Mouse (Mus musculus) limb, embryonic 14.5 days (tissue): ENCODE measurements around the gene Kmt2a. TPM values are rescaled to one million over a fixed set of nuclear protein-coding genes. Genes with fewer than 3 reads are reported as not detected.
A peak's percentile ranks its signal among the peaks of the same experiment; 100 is the strongest.

Source experiments
- ATAC-seq: fragments of 200-750 bp; cut with Nextera tagmentation; 2 replicates; pipeline ENCODE4 v1.8.0; 2017; ENCODE audit warnings: low read depth, moderate number of reproducible peaks, moderate TSS enrichment; ENCODE audit not compliant: low FRiP score
- DNase-seq: peaks from one replicate; pipeline ENCODE4 v3.0.0-alpha.2; 2015; ENCODE audit warnings: low spot score
- H3K27ac ChIP-seq: fragments of 300-500 bp; sonication (generic); replicated peaks from 2 replicates; pipeline ENCODE4 v1.5.1; 2014; ENCODE audit warnings: low read depth, mild to moderate bottlenecking, low read length, moderate library complexity, mixed read lengths
- H3K27me3 ChIP-seq: fragments of 300-500 bp; sonication (generic); 2 replicates; pipeline ENCODE4 v1.6.1; 2014; ENCODE audit warnings: low read length, mixed read lengths; ENCODE audit not compliant: control insufficient read depth, insufficient read depth
- H3K36me3 ChIP-seq: fragments of 300-500 bp; sonication (generic); 2 replicates; pipeline ENCODE4 v1.6.1; 2014; ENCODE audit warnings: mild to moderate bottlenecking, low read length, moderate library complexity, mixed read lengths; ENCODE audit not compliant: control insufficient read depth, insufficient read depth
- H3K4me1 ChIP-seq: fragments of 300-500 bp; sonication (generic); 2 replicates; pipeline ENCODE4 v1.6.1; 2014; ENCODE audit warnings: antibody characterized with exemption, low read length, mixed read lengths; ENCODE audit not compliant: control insufficient read depth, insufficient read depth
- H3K4me2 ChIP-seq: fragments of 300-500 bp; sonication (generic); replicated peaks from 2 replicates; pipeline ENCODE4 v1.6.1; 2014; ENCODE audit warnings: low read depth, mild to moderate bottlenecking, low read length, moderate library complexity; ENCODE audit not compliant: severe bottlenecking
- H3K4me3 ChIP-seq: fragments of 300-500 bp; sonication (generic); replicated peaks from 2 replicates; pipeline ENCODE4 v1.5.1; 2014; ENCODE audit warnings: low read length
- H3K9ac ChIP-seq: fragments of 300-500 bp; sonication (generic); 2 replicates; pipeline ENCODE4 v1.6.1; 2014; ENCODE audit warnings: mild to moderate bottlenecking, low read depth, low read length, moderate library complexity; ENCODE audit not compliant: severe bottlenecking
- H3K9me3 ChIP-seq: fragments of 300-500 bp; sonication (generic); 2 replicates; pipeline ENCODE4 v1.6.1; 2016; ENCODE audit warnings: low read length; ENCODE audit not compliant: control insufficient read depth
- POLR2A ChIP-seq: fragments of 200-500 bp; IDR thresholded peaks from 2 replicates; pipeline ENCODE4 v1.8.0; 2012; ENCODE audit warnings: inconsistent platforms, mild to moderate bottlenecking, moderate library complexity, borderline replicate concordance; ENCODE audit not compliant: insufficient read depth, insufficient read length; ENCODE audit errors: extremely low read depth
- WGBS: fragments of 180-500 bp; shearing (Covaris S2); extraction: QIAGEN DNeasy Blood & Tissue Kit; methylation state at CpG from one replicate; pipeline ENCODE4 v1.1.7; 2014; 5-methylcytosine and 5-hydroxymethylcytosine counted together
- polyA plus RNA-seq, 2 experiments: library from polyadenylated mRNA; depleted of rRNA in 1 of 2; stranded (reverse) in 1 of 2; unstranded in 1 of 2; fragments of >200 nt; fragmentation: Nextera tagmentation in 1 of 2; extraction: Ambion mirVana in 1 of 2; gene quantifications; 2 replicates each; pipeline versions ENCODE4 v1.2.1 to v1.2.3; 2012 to 2014

Gene Kmt2a
- polyA plus RNA-seq, 2 experiments: 16.8 to 21.7 TPM

DNA sequence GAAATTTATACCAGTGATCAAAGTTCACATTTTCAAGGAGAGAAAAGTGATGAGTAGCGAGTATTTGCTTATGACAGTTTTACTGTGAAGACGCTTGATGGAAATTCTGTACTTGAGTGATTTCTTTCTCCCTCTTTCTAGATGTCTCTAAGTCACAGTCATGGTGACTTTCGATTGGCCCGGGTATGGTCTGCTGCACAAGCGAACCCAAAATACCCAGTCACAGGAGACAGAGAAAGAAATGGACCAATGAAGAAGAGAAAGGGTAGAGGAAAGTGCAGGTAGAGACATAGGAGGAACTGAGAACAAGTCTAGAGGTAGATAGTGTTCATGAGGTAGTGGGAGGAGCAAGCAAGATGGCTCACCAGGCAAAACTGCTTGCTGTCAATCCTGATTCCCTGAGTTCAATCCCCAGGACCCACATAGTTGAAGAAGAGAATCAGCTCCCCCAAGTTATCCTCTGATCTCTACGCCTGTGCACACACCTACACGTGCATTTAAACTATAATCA is 7.1 kb upstream of the Kmt2a start:
- 85% methylated on average over 7 of the region's 7 CpGs for WGBS
- Histone ChIP-seq H3K4me3 (no peak overlapping the region), H3K27ac (no peak overlapping the region), H3K36me3 (no peaks in the 10 kb centered on the region), H3K9me3 (no peaks in the 10 kb centered on the region), H3K27me3 (no peaks in the 10 kb centered on the region), H3K4me1 (peaks cover 3% of the 10 kb centered on the region; the same call in 1 of the 2 replicates), H3K9ac (no peak overlapping the region), H3K4me2 (no peak overlapping the region)
- ATAC-seq (no peak), DNase-seq (no peak)
- TF ChIP-seq POLR2A: no peak

DNA sequence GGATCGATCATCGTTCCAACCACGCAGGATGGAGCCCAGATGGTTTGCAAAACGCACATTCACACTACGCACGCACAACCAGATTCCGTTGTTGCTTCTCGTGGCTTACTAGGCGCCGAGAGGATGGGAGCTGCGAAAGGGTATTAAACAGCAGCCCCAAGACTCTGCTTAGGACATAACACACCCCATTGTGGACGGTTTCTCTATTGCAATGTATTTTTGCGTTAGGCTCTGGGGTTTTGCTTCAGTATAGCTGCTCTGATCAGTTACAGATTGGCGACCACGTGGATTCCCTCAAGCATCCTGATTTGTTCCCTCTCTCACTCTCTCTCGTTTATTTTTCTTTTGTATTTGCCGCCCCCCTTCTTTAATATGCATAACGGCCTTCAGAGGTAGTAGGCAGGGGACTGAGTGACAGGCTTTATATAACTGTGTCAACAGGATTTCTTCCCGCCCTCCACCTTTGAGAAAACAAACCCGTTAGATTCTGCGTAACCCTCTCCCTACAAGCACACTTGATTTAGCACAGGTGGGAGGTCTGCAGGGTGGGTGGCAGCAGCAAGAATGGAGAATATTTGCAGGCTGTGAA is 2.0 kb upstream of the Kmt2a start:
- under 1% methylated on average over 21 of the region's 21 CpGs for WGBS
- no peak for TF ChIP-seq POLR2A
- Histone ChIP-seq H3K4me2 (peak overlapping the region; percentile 95), H3K9ac (peak overlapping the region; percentile 89; the same call in 1 of the 2 replicates), H3K9me3 (no peaks in the 10 kb centered on the region), H3K36me3 (no peaks in the 10 kb centered on the region), H3K4me3 (peak overlapping the region; percentile 77), H3K4me1 (peaks cover 19% of the 10 kb centered on the region), H3K27me3 (no peaks in the 10 kb centered on the region), H3K27ac (peak overlapping the region; percentile 97)
- no peak for ATAC-seq
- peak; percentile 52 for DNase-seq

- ATAC-seq (peak; percentile 38), DNase-seq (peak; percentile 77)
- TF ChIP-seq POLR2A: no peak
- Histone ChIP-seq H3K36me3 (peaks cover 3% of the 10 kb centered on the region), H3K27ac (peak overlapping the region; percentile 97), H3K9me3 (no peaks in the 10 kb centered on the region), H3K4me2 (peak overlapping the region; percentile 95), H3K4me1 (peaks cover 23% of the 10 kb centered on the region), H3K4me3 (peak overlapping the region; percentile 77), H3K9ac (peak overlapping the region; percentile 89), H3K27me3 (no peaks in the 10 kb centered on the region)
- WGBS: under 1% methylated on average over 26 of the region's 27 CpGs
These were observed 1.4 kb upstream of the Kmt2a start for GRCm38 (mm10) chr9:44882436-44882980.

GRCm38 (mm10) chr9:44881941-44882435 is 892 bp upstream of the Kmt2a start:
- peaks cover 29% of the 10 kb centered on the region for H3K4me1 ChIP-seq
- peaks cover 8% of the 10 kb centered on the region for H3K36me3 ChIP-seq
- peak overlapping the region; percentile 89 for H3K9ac ChIP-seq
- H3K4me3 ChIP-seq: peak overlapping the region; percentile 77
- TF ChIP-seq POLR2A: peak; percentile 53; the same call in 1 of the 2 replicates
- peak overlapping the region; percentile 95 for H3K4me2 ChIP-seq
- under 1% methylated on average over 29 of the region's 29 CpGs for WGBS
- H3K27me3 ChIP-seq: no peaks in the 10 kb centered on the region
- DNase-seq (peak; percentile 82), ATAC-seq (peak; percentile 65)
- H3K27ac ChIP-seq: peak overlapping the region; percentile 97
- no peaks in the 10 kb centered on the region for H3K9me3 ChIP-seq

DNA sequence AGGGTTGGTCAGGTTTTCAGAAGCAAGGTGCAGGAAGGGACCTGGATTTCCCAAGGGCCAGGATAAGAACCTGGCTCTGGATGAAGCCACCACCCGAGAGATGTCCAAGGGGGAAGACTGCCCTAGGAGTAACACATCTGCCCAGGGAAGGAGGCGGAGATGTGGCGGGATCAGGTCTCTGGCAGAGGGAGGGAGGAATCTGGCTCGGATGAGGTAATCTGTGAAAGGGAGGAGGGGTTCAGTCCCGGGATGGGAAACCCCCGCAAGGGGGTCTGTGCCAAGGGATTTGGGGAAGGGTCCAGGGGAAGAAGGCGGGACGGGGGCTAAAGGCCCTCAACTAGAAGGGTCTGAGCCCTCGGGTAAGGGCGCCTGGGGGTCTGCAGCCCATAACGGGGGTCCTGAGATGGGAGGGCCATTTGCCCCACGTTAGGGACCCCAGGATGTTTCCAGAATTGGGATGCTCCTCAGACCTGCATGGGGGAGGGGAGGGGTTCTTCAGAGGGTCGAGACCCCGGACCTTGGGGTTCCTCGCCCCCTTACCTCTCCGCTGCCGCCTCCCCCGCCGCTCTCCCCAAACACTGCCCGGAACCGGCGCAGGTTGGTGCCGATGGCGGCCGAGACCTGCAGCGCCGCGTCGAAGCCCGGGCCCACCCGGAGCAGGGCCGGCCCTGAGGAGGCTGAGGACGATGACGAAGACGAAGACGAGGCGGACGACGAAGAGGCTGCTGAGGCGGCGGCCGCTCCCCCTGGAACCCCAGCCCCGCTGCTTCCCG is 601 bp downstream of the Kmt2a start:
- Histone ChIP-seq H3K27me3 (no peaks in the 10 kb centered on the region), H3K9ac (peak overlapping the region; percentile 89), H3K36me3 (peaks cover 9% of the 10 kb centered on the region), H3K9me3 (no peaks in the 10 kb centered on the region), H3K4me2 (peak overlapping the region; percentile 84), H3K4me3 (peak overlapping the region; percentile 77), H3K27ac (peak overlapping the region; percentile 97), H3K4me1 (peaks cover 32% of the 10 kb centered on the region)
- TF ChIP-seq POLR2A: no peak
- DNase-seq: no peak
- peak; percentile 0; the same call in 1 of the 2 replicates for ATAC-seq
- 0% methylated on average over 22 of the region's 44 CpGs for WGBS
